Mouse (Mus musculus): ENCODE data around the gene Vmn1r66.
"Not testable (repeated sequence)": the region's sequence is repeated elsewhere in the genome, so short reads cannot be mapped to it uniquely, and the experiment has no call there.

Vmn1r66 gene

DNA sequence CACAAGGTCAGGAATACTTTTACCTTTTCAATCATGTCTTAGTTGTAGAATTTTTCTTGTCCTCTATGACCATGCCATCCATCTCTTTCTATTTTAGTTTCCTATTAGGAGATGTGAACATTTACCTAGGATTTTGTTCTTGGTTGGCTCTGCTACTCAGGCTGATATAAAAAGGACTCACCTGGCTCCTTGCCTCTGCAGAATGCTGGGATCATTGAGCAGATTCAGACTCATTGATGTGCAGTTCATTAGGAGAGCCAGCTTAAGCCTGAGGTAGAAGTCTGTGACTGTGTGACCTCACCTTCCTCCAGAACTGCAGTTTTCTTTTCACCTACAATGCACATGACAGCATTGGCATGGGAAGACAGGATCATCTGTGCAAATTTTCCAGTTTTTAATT, at the start of gene Vmn1r66:
Gene Vmn1r66, minus strand, starts transcription at position 101 of the 400 bp plus-strand sequence.
- no peak for DNase-seq (ENCODE audit: low spot score in 2 of 2)

- DNase-seq (ENCODE audit: low spot score in 2 of 2): not testable (repeated sequence)
Measured at GRCm38 (mm10) chr7:10325462-10325861, 47.7 kb upstream of the Vmn1r66 start.

DNA sequence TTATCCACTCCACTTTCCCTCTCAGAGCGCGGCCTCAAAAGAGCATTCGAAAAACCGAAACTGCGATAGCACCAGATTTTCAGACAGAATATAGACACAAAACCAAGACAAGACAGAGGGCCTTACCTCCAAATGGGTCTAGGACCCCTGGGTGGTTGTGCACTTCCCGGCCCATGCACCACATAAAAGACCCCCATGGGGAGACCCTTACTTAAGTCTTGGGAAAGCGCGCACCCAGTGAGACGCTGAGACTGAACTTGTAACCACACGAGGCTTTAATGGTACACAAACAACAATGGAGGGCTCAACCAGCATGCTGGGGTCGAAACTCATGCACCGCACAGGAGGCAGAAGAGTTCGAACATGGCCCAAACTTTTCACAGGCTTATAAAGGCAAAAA, 25.7 kb downstream of the Vmn1r66 start:
- DNase-seq (ENCODE audit: low spot score in 2 of 2): no peak

- no peak for DNase-seq (ENCODE audit: low spot score in 2 of 2)
Measured at GRCm38 (mm10) chr7:10249146-10249545, 28.7 kb downstream of the Vmn1r66 start.

All from frontal cortex, postnatal 14 days (tissue).